Comparison of ENCODE assay signal across 8 mouse cellular contexts in the genomic region with DNA sequence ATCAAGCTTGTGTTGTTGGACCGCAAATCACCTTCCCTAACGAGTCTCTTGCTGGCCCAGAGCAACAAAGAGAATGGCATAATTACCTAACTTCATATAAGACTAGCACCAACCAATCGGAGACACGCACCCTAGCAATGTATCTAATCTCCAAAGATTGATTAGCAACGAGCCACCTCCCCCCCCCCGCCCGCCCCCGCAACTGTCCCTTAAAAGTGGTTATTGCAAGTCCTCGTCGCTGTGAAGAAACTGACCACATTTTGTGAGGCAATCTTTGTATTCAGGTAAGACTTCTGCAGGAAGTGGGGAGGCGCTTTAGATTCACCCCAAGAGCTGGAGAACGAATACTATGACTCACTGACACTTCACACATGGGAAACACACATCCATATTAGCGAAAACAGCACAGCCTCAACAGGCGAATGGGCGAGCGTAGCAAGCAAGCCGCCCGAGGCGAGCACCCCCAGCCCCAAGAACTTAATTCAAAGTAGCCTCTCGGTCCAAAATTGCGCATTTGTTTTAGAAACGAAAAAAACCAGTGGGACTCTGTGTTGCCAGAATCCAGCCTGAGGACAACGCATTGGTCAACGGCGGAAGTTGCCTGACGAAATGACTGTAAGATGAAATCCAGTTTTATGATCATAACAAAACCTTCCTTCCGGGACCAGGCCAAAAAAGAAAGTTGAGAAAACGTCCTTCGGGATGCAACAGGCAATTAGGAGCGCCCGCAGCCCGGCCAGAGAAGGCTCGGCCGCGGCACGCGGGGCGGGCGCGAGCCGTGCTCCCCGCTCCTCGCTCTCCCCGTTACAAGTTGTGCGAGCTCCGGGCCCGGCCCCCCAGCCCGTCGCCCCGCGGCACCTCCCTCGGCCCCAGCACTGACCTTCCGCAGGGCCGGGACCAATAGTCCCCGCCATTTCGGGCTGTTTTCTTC. TPM values are rescaled to one million over a fixed set of nuclear protein-coding genes. Genes with fewer than 3 reads are reported as not detected.
DNase-seq lines count a peak whose midpoint lies in the region; ATAC-seq and TF ChIP-seq lines count a peak whose summit lies in the region.

No protein-coding gene starts in this region.

- no peak for TF ChIP-seq CTCF in embryonic fibroblast, embryonic 13.5 days (IDR thresholded peaks at IDR 0.05; ENCODE audit: borderline replicate concordance, insufficient read depth, low read length)
- no peak for TF ChIP-seq CTCF in kidney, postnatal 0 days (IDR thresholded peaks at IDR 0.05; ENCODE audit: low read depth)

- H3K4me3 ChIP-seq in embryonic fibroblast, embryonic 13.5 days (ENCODE audit: insufficient read depth, low read length): peak overlapping the region; percentile 90
- H3K4me3 ChIP-seq in heart, embryonic 13.5 days: peak overlapping the region; percentile 85
- peak overlapping the region; percentile 91 for H3K4me3 ChIP-seq in kidney, postnatal 0 days (replicated peaks; ENCODE audit: low read depth, low read length)
- H3K4me3 ChIP-seq in liver, embryonic 16.5 days (ENCODE audit: low read depth, low read length): peak overlapping the region; percentile 98

- TF ChIP-seq POLR2A in embryonic fibroblast, embryonic 13.5 days (IDR thresholded peaks at IDR 0.05; ENCODE audit: low read depth, low read length): no peak; the same call in none of the 2 replicates

- DNase-seq in CD4-positive, CD25-positive, alpha-beta regulatory T cell, adult 2 months (ENCODE audit: low read depth, low spot score): peak; percentile 79
- peak; percentile 47 for DNase-seq in adrenal gland, postnatal 25 days
- DNase-seq in kidney, postnatal 0 days (ENCODE audit: low spot score): peak; percentile 61
- DNase-seq in neural tube, embryonic 10.5 days (ENCODE audit: extremely low spot score, low spot score): peak; percentile 74
- DNase-seq in testis, postnatal 10 days (ENCODE audit: low spot score): peak; percentile 62

- H3K4me1 ChIP-seq in embryonic fibroblast, embryonic 13.5 days (ENCODE audit: control insufficient read depth, insufficient read depth, low read length): peaks cover 4% of the 10 kb centered on the region; the same call in 1 of the 2 replicates
- H3K4me1 ChIP-seq in heart, embryonic 13.5 days: peaks cover 35% of the 10 kb centered on the region
- H3K4me1 ChIP-seq in kidney, postnatal 0 days (replicated peaks; ENCODE audit: insufficient read depth, low read length): no peaks in the 10 kb centered on the region; the same call in 1 of the 2 replicates
- peaks cover 20% of the 10 kb centered on the region for H3K4me1 ChIP-seq in liver, embryonic 16.5 days (ENCODE audit: control insufficient read depth, low read depth, low read length)

- H3K4me2 ChIP-seq in heart, embryonic 13.5 days: peak overlapping the region; percentile 83
- peak overlapping the region; percentile 81 for H3K4me2 ChIP-seq in kidney, postnatal 0 days (ENCODE audit: low read length)
- peak overlapping the region; percentile 81 for H3K4me2 ChIP-seq in liver, embryonic 16.5 days (ENCODE audit: low read depth, low read length)

- ATAC-seq in heart, embryonic 13.5 days (ENCODE audit: extremely low read depth, insufficient number of reproducible peaks, low FRiP score, low TSS enrichment): peak; percentile 28; the same call in 1 of the 2 replicates
- peak; percentile 53 for ATAC-seq in kidney, postnatal 0 days (replicated peaks; ENCODE audit: low FRiP score, low read depth)
- ATAC-seq in liver, embryonic 16.5 days (ENCODE audit: low read depth): peak; percentile 56

- H3K9me3 ChIP-seq in heart, embryonic 13.5 days: no peaks in the 10 kb centered on the region
- no peaks in the 10 kb centered on the region for H3K9me3 ChIP-seq in kidney, postnatal 0 days (replicated peaks; ENCODE audit: low read length)
- no peaks in the 10 kb centered on the region for H3K9me3 ChIP-seq in liver, embryonic 16.5 days (replicated peaks; ENCODE audit: control insufficient read depth, low read length)

- WGBS in heart, embryonic 13.5 days: under 1% methylated on average over 54 of the region's 56 CpGs
- WGBS in kidney, postnatal 0 days: 1% methylated on average over 55 of the region's 56 CpGs
- 1% methylated on average over 55 of the region's 56 CpGs for WGBS in liver, embryonic 16.5 days (ENCODE audit: insufficient replicate concordance)

- peak overlapping the region; percentile 96 for H3K9ac ChIP-seq in heart, embryonic 13.5 days
- H3K9ac ChIP-seq in kidney, postnatal 0 days (ENCODE audit: low read depth, low read length): peak overlapping the region; percentile 97
- peak overlapping the region; percentile 98 for H3K9ac ChIP-seq in liver, embryonic 16.5 days (ENCODE audit: low read depth, low read length)

- H3K27me3 ChIP-seq in heart, embryonic 13.5 days (replicated peaks): no peaks in the 10 kb centered on the region
- no peaks in the 10 kb centered on the region for H3K27me3 ChIP-seq in kidney, postnatal 0 days (ENCODE audit: insufficient read depth, low read length)
- H3K27me3 ChIP-seq in liver, embryonic 16.5 days (ENCODE audit: control insufficient read depth, insufficient read depth, low read depth, low read length): no peaks in the 10 kb centered on the region

- no peaks in the 10 kb centered on the region for H3K36me3 ChIP-seq in heart, embryonic 13.5 days
- no peaks in the 10 kb centered on the region for H3K36me3 ChIP-seq in kidney, postnatal 0 days (ENCODE audit: insufficient read depth, low read length)
- no peaks in the 10 kb centered on the region for H3K36me3 ChIP-seq in liver, embryonic 16.5 days (ENCODE audit: control insufficient read depth, insufficient read depth)

- peak overlapping the region; percentile 95 for H3K27ac ChIP-seq in embryonic fibroblast, embryonic 13.5 days (ENCODE audit: insufficient read depth, low read length)
- H3K27ac ChIP-seq in heart, embryonic 13.5 days (replicated peaks): peak overlapping the region; percentile 98
- H3K27ac ChIP-seq in kidney, postnatal 0 days: peak overlapping the region; percentile 96
- peak overlapping the region; percentile 97 for H3K27ac ChIP-seq in liver, embryonic 16.5 days (ENCODE audit: low read length)

RNA-seq across cellular contexts. Expression of a gene that starts 0.8 kb away (rescaled TPM):
- 51.2 and 51.4 TPM in 2 replicates for total RNA-seq in adrenal gland, postnatal 25 days (2021)
- polyA plus RNA-seq in embryonic fibroblast, embryonic 13.5 days (2011; ENCODE audit: insufficient read length, low read depth, missing spikeins): 18.9 and 19.4 TPM in 2 replicates
- 5.6 and 6.5 TPM in 2 replicates for polyA plus RNA-seq in heart, embryonic 13.5 days (2015; fragmentation: Nextera tagmentation; extraction: Ambion mirVana)
- polyA plus RNA-seq in kidney, postnatal 0 days (2015; fragmentation: Nextera tagmentation; extraction: Ambion mirVana): 7.1 and 8.4 TPM in 2 replicates
- polyA plus RNA-seq in liver, embryonic 16.5 days (2015; fragmentation: Nextera tagmentation; extraction: Ambion mirVana): 3.3 and 3.7 TPM in 2 replicates

RNA-seq across cellular contexts. Expression of a gene that starts 43.8 kb away (rescaled TPM):
- total RNA-seq in adrenal gland, postnatal 25 days (2021): 17.0 and 24.9 TPM in 2 replicates
- polyA plus RNA-seq in embryonic fibroblast, embryonic 13.5 days (2011; ENCODE audit: insufficient read length, low read depth, missing spikeins): 12.0 and 12.7 TPM in 2 replicates
- 14.0 and 15.3 TPM in 2 replicates for polyA plus RNA-seq in heart, embryonic 13.5 days (2015; fragmentation: Nextera tagmentation; extraction: Ambion mirVana)
- 20.0 and 21.1 TPM in 2 replicates for polyA plus RNA-seq in kidney, postnatal 0 days (2015; fragmentation: Nextera tagmentation; extraction: Ambion mirVana)
- polyA plus RNA-seq in liver, embryonic 16.5 days (2015; fragmentation: Nextera tagmentation; extraction: Ambion mirVana): 11.6 and 12.2 TPM in 2 replicates

RNA-seq across cellular contexts. Expression of a gene that starts 43.9 kb away (rescaled TPM):
- 14.4 and 15.6 TPM in 2 replicates for total RNA-seq in adrenal gland, postnatal 25 days (2021)
- polyA plus RNA-seq in embryonic fibroblast, embryonic 13.5 days (2011; ENCODE audit: insufficient read length, low read depth, missing spikeins): 14.8 and 17.0 TPM in 2 replicates
- polyA plus RNA-seq in heart, embryonic 13.5 days (2015; fragmentation: Nextera tagmentation; extraction: Ambion mirVana): 30.5 and 31.5 TPM in 2 replicates
- polyA plus RNA-seq in kidney, postnatal 0 days (2015; fragmentation: Nextera tagmentation; extraction: Ambion mirVana): 29.5 and 32.9 TPM in 2 replicates
- 16.7 and 18.4 TPM in 2 replicates for polyA plus RNA-seq in liver, embryonic 16.5 days (2015; fragmentation: Nextera tagmentation; extraction: Ambion mirVana)

Comparison
In these comparisons a context has a peak if more than half of its experiments do, and no peak if none do; other contexts are left out.
1. Peak in every context shown above with its lines: DNase-seq, ATAC-seq, H3K4me3 ChIP-seq and H3K27ac ChIP-seq.